Mouse (Mus musculus) cerebellum, adult 2 months (tissue): ENCODE results near the gene Etl4.

Experiments
- CTCF ChIP-seq: fragments of 200-500 bp; IDR thresholded peaks from 2 replicates; pipeline ENCODE4 v1.5.1; 2011; ENCODE audit warnings: low read depth, mild to moderate bottlenecking, control low read depth, low read length, moderate library complexity, borderline replicate concordance; ENCODE audit not compliant: insufficient read depth
- POLR2A ChIP-seq: fragments of 200-500 bp; IDR thresholded peaks from 2 replicates; pipeline ENCODE4 v1.6.1; 2011; ENCODE audit warnings: low read length, control low read depth, borderline replicate concordance; ENCODE audit not compliant: insufficient read depth

- TF ChIP-seq CTCF (no peak), POLR2A (no peak)
Observed at GRCm38 (mm10) chr2:20849346-20849745, 939.8 kb downstream of the Etl4 start.
